Mouse (Mus musculus) cerebellum, postnatal 36 days (tissue): ENCODE results near the gene Wdfy4.

ENCODE experiments used
- DNase-seq, 2 experiments: peaks; one replicate each; pipeline ENCODE4 v3.0.0; 2021 to 2022; ENCODE audit warnings: mixed read lengths in 2 of 2

Wdfy4 gene

DNA sequence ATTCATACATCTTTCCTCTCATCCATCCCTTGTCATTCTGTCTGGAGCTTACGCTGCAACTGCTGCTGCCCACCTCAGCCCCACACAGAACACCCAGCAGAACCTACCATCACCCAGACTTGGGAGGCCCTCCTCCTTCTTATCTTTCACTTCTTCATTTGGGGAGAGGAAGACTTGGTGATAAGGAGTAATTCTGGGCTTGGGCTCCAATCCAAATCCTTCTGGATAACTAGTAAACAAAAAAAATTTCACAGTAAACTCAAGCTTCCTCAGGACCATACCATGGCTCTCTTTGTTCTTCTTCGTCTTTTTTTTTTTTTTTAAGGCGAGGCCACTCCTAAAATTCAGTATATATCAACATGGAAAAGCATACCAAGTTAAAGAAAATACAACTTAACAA is 112.0 kb downstream of the Wdfy4 start:
- no peak for DNase-seq

DNA sequence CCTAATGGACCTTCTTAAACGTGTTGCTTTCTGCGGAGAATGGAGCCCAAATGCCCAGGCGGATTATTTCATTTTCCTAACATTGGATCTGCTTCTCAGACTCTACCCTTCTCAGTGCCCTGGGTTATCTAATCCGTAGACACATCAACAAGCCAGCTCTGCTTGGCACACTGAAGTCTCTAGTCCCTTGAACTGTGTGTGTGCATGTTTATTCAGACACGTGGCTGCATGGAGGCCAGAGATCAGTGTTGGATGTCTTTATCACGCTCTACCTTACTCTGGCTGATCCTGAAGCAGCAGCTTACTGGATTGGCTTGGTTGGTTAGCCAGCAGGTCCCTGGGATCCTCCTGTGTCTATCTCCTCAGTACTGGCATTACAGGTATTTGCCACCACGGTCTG is 113.0 kb downstream of the Wdfy4 start:
- no peak for DNase-seq

DNA sequence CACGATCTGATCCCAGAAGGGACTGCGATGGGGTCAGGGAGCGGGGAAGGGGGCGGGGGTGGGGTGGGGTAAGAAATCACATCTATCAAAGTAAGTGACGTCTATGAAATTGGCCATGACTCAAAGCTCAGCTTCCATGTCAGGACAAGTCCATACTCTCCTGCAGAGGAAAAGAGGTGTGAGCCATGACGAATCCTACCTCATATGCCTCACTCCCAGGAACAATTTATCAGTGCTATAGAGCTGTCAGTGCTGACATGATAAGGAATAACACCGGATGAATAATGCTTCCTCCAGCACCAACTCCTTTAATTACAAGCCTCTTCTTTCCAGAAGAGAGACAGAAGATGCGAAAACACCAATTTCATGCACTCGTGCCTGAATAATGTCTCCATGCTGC is 117.6 kb downstream of the Wdfy4 start:
- DNase-seq: no peak

DNA sequence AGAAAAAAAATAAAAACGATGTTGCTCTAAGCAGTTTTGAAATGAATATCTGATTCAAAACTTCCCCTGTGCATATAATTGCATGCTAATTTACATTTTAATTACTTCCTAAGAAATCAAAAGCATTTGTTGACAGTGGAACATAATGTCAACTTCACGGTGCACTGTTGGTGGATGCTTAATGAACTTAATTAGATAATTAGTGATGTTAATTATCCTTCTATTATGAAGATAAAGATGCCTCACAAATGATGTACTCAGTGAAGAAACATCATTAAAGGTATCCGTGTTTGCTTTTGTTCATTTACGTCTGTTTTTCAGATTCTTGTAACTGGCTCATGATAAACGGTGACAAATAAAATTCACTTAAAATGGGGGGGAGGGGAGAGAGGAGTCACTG is 122.3 kb downstream of the Wdfy4 start:
- DNase-seq: no peak

DNA sequence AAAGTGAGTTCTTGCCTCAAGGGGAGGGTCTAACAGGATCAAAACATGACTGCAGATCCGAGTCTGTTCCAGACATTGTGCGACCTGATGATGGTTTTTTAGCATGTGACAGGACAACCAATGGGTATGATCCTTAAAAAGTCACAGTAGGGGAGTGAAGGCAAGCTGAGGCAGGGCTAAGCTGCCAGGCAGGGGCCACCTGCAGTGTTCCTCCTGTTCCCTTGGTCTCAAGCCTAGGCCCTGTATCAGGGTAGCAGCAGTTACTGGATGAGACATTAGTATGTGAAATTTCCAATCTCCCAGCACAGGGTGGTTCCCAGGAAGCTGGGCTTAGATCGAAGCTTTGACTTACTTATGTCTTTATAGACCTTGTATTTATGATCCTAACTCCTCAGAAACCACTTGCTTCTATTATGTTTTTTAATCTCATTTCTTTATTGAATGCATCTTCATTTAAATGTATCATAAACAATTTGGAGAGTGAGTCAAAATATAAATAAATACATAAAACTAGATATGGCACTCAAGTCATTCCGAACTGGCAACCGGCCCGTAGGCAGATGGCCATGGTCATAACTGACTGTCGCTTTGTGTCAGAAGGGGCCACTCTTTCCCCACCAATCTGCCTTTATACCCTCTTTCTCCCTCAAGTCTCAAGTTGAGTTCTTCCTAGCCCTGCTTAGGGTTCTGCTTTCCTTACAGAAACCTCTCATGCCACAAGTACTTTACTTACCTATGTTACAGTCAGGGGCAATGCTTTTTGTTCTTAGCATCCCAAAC is 126.2 kb downstream of the Wdfy4 start:
- DNase-seq: peak in 1 of 2 experiments; percentile 20

DNA sequence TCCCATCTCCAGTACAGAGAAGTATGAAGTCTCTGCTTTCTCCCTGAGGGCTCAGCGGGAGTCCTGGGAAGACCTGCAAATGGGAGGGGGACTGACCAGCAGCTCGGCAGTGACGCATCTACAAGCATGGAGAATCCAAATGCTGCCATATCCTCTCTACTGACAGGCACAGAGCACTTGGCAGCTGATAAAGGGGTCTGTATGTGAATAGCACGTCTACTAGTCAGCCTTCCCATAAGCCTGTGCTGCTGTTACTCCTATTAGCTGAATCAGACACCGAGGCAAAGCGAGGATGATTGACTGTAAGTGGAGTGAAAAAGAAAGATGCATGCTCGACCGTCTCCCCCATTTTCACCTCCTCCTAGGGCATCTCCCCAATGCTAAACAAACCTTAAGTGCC is 131.9 kb downstream of the Wdfy4 start:
- DNase-seq: no peak

DNA sequence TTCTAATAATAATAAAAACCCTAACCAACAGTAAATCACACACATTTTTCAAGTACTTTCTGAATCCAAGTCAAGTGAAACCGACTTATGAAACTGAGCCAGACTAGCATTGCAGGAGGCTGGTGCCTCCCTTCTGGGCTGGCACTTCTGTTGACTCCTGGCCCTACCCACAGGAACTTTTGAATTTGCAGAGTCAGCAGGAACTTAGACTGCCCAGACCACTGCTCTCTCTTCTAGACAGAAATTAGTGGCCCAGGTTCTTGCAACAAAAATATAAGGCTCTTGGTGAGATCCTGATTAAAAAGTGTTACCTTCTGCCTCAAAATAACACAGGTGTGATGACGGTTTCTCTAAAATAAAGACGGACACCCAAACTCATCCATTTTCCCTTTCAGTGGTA is 140.1 kb downstream of the Wdfy4 start:
- no peak for DNase-seq

DNA sequence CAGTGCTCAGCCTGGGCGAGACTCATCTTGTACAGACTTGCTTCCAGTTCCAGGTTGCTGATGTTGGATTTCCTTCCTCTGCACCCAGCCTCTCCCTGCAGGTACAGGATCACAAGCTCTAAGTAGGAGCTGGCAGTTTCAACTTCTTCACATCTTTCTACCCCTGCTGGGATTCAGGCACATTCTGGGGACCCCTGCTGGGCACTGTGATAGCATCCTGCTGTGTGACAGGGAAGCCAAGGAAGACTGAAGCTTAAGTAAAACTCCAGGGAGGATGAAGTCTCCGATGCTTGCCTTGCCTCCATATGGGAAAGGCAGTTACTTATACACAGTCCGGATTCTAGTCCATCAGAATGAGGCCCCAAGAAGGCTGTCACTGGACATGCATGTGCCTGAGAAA is 148.5 kb downstream of the Wdfy4 start:
- no peak for DNase-seq

DNA sequence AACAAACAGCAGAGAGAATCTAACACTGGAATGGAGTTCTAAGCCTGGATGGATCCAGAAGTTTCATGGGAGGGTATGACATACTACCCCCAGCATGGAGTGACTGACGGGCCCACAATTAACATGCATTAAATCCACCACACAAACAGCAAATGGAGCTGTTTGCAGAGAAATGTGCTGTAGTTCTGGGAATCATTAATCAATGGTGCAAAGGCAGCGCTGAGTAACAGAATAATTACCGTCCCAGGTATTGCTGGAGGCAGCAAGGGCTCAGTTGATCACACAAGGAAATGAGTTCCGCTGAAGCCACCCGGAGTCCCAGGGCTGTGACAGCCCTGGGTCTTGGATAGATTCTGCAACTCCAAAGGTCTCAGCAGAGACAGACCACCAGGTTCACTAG is 149.9 kb downstream of the Wdfy4 start:
- no peak for DNase-seq

DNA sequence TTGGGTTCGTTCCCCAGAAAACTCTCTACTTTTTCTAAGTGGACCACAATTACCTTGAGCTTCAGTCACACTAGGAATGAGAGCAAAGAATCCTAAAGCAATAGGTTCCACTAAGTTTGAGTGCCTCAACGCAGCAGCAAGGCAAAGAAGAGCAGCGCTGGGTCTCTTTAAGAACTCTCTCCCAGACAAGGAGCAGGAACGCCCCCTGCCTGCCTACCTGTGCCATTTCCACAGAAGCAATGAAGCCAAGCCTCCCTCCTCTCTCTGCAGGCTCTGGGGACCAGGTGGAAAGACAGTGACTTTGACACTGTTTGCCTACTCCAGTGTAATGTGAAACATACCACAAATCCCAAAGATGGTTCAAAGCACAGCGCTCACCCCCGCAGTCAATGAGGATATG is 151.9 kb downstream of the Wdfy4 start:
- DNase-seq: peak; percentile 3 to 11

DNA sequence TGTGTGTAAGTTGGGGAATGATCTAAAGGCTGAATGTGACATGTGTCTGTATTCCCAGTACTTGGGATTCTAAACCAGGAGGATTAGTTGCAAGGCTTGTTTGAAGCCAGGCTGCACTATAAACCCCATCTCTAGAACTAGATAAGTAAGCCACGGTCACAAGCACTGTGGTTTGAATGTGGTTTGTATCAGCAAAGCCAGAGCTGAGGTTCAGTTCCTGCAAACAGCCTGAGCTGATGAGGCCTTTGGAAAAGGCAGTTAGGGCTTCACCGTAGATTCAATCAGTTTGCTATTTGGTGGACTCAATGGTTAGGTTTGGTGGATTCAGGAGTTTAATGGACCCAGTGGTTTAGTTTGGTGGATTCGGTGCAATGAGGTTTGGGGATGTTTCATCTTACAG is 154.5 kb downstream of the Wdfy4 start:
- DNase-seq: no peak

DNA sequence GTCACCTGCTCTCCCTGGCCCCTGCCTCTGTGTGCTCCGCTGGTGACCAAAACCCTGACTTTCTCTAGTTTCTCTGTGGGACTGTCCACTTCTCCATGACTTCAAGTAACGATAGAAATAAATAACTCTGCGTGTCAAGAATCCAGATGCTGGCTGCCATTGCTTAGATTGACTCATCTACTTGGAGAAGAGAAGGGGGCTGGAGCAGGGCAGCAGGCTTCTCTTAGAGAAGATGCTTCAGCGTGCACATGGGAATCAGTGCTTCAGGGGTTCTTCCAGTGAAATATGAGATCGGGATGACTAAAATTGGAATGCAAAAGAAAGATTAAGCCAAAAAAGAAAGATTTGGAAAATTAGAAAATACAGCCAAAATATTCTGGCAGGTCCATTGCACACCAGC is 165.7 kb downstream of the Wdfy4 start:
- DNase-seq: no peak

DNA sequence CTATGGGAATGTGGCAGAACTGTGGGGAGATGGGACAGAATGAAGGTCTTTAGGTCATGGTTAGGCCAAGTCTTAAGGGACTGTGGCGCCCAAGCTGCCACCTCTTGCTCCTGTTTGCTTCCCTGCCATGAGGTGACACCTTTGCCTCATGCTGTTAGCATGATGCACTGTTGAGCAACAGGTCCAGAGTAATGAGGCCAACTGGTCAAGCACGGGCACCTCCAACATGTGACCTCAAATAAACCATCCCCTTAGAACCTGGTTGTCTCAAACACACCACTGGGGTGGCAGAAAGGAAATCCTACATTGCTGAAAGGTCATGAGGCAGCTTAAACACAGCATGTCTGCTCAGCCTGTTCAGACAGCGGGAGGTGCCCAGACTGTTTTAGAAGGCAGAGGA is 166.3 kb downstream of the Wdfy4 start:
- DNase-seq: no peak

DNA sequence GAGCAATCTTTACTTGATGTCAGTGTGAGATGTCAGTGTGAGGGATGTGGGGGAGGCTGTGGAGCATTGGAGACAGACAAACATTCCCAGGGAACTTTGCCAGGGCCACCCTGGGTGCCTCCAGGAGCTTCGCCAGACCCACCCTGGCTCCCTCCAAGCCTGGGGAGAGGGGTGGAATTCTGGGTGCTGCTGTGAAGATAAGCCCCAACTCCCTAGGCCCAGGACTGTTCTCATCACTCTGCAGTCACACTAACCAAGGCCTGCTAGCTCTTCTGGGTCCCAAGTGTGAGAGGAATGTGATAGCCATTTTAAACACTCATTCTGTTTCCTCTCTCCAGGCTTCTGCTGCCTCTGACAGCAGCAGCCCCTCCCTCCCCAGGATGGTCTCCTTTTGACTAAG is 177.7 kb downstream of the Wdfy4 start:
- no peak for DNase-seq

DNA sequence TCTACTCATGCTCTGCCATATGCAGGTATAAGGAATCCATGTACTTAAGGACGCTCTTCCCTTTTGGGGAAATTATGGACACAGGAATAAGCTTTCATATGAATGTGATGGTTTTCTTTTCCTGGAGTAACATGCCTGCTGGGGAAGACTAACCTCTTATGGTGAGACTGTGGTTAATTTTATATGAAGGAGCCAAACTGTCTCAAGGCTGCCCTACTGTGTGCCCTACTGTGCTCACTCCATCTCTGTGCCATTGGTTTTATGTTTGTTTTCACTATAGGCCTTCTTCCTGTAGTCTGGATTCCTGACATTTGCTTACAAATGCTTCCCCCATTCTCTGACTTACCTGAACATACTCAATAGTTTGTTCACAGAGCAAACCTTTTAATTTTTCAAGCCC is 180.2 kb downstream of the Wdfy4 start:
- no peak for DNase-seq

DNA sequence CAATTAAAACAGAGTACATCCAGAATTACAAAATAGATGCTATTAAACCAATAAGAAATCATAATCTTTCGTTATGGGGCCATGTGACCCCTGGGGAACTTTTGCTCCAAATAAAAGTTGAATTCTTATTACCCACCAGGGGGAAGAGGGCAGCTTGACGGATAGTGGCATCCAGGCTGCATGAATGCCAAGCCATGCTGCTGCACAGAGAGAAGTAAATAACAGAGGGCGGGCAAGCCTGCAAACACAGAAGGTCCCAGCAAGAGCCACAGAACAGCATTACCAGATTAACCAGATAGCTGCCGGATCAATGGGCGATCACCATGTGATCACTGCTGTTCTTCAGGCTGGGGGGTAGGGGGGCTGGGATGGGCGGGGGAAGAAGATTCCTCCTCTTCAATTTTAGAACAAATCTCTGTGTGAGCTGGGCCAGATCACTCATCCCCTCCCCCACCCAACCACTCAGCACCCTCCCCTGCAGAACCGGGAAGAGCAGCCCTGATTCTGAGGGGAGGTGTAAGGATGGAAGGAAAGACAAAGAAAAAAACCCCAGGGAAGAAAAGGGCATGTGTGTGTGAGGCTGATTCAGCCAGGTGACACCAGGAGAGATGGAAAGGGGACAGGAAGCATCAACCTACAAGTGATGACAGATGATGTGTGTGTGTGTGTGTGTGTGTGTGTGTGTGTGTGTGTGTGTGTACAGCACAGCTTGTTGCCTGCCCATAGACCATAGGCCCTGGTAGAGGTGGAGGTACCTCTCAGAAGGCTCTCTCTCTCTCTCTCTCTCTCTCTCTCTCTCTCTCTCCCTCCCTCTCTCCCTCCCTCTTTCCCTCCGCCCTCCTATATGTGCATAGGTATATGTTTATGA is 185.0 kb downstream of the Wdfy4 start:
- no peak for DNase-seq

DNA sequence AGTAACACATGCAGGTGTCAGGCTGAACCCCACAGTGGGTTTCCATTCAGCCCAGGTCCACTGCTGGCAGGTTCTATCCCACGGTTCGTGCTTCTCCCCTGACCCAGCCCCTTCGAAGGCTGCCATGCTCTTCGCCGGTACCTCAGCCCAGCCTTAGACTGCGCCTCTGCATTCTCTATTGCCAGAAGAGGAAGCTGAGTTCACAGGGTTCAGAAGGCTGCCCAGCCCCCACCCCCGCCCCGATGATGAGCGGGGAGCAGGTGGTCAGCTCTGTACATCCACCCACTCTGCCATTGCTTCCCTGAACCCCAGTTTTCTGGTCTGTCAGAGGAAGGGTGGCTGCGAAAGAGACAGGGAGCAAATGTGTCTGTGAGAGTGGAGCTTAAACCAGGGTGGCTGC is 185.8 kb downstream of the Wdfy4 start:
- DNase-seq: no peak

DNA sequence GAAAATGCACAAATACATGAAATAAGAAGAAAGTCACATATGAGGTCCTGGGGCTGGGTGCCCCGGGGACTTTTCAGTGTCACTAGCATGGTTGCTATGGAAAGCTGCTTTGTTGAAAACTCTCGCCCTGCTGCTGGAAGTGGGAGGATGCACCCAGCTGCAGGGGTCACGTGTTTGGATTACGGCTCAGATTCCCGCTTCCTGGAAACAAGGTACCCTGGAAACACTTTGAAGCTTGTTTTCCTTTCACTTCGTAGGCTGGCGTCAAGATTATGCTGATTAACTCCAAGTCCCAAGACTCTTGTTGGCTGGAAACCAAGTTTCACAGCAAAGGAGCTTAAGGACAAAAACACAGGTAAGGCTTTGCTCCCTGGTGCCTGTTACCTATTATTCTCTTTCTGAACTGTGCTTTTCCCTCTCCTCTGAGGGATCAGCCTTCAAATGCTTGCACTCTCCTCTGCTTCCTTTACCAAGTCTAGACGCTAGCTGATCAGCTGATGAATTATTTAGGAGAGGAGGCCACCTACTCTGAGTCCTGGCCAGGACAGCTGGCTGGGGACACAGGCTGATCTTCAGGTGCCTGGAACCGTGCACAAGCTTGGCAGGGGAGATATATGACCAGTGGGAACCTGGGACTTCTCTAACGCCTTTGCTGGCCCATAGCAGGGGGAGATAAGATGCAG is 190.2 kb downstream of the Wdfy4 start:
- DNase-seq: no peak

DNA sequence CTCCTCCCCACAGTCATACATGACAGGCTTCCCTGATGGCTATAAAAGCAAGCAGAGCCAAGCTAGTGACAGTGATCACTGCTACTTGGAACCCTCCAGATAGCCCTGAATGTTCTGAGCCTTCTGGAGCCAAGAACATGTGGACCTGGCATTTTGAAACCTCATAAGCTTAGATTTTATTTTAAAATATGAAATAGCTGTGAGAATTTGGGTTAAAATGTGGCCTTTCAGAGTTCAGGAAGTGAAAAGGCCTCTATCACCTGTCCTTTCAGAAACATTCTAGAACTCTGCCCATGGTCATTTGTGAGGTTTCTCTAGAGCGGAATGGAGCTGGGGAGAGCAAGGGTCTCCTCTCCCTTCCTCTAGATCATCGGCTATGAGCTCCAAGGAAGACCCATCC is 194.2 kb downstream of the Wdfy4 start, which contains the start of gene Lrrc18:
Gene Lrrc18, plus strand, starts transcription at position 301 of the 400 bp plus-strand sequence.
- no peak for DNase-seq

DNA sequence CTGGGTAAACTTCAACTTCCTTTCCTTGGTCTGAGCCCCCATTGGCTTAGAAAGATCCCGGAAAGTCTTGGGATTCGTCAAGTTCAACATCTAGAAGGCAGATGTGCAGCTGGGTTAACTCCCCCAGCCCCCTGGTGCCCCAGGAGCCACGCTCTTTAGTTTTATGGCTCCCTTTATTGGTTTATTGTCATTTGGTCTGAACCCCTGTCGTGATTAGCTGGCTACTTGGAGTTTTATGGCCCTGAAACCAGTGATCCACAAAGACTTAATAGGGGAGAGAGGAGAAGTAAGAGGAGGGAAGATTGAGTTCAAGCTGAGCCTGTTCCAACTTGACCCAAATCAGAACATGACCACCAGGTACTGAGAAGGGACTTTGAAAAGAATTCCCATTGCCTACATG is 198.6 kb downstream of the Wdfy4 start:
- no peak for DNase-seq

DNA sequence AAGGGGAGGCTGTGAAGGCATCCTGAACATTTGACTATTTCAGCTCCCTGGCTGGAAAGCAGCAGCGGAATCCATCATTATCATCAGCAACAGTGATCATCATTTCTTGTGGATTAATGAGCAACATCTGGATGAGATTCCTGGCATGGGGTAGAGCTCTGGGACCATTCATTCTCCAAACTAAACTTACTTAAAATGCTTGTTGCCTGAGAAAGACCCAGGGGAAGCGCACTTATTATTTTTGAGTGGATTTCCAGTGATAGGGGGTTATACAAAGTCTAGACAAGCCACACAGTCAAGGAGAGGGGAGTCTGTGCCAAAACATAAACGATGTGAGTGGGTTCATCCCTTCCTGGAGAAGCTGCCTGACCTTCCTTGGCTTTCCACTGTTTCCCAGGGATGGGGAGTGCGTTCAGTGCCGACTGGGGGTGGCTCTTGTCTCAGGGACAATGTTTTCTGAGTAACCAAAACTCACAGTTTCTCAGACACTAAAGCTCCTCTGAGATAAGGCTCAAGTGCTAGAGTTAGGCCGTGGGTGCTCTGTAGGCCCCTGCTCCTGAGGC is 201.1 kb downstream of the Wdfy4 start:
- DNase-seq: no peak

DNA sequence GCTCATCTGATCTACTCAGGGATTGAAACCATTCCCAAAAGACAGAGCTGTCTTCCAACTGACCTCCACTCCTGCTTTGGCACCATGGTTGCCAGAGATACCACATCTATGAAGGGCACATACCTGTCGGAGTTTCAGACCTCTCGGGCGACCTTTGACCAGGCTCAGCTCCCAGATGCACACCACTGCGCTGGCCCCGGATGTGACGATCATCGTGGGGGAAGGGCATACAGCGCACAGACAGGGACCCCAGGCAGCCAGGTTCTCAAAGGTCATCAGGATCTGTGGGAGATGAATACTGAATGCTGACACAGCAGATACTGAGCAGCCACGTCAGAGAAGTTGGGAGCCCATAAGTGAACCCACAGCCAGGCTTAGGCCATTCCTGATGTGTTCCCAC is 214.6 kb downstream of the Wdfy4 start:
- no peak for DNase-seq

DNA sequence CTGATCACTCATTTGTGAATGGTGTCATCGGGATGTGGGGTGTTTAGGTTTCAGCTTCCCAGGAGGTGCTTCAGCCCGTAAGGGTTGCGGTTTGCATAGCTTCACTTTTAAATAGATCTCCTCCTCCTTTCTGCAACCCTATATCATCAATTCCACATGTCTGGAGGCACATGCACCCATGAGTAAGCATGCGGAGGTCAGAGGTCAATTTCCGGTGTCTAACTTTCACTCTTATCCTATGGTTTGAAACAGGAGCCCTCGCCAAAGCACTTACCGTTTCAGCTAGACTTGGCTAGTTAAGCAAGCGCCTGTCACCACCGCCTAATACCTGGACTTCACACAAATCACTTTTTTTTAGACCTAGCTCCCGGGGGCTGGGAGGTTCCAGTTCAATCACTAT is 220.6 kb downstream of the Wdfy4 start:
- DNase-seq: no peak
